Mouse (Mus musculus) lung, postnatal 0 days (tissue): ENCODE measurements around the gene Csrp1.

Experiments
- CTCF ChIP-seq: IDR thresholded peaks from 2 replicates; pipeline ENCODE4 v1.5.1; 2016; ENCODE audit warnings: antibody characterized with exemption, mild to moderate bottlenecking
- EP300 ChIP-seq: IDR thresholded peaks from 2 replicates; pipeline ENCODE4 v1.6.1; 2016; ENCODE audit warnings: antibody characterized with exemption, mild to moderate bottlenecking, control low read depth

- TF ChIP-seq EP300 = no peak
- no peak for TF ChIP-seq CTCF
Observed at GRCm38 (mm10) chr1:135770237-135770636, 50.4 kb downstream of the Csrp1 start.
